Mouse (Mus musculus) spleen, adult 2 months (tissue): ENCODE measurements around the gene Jade1.

ENCODE experiments used
- CTCF ChIP-seq: fragments of 200-500 bp; IDR thresholded peaks from 2 replicates; pipeline ENCODE4 v1.5.1; 2011; ENCODE audit warnings: mild to moderate bottlenecking, inconsistent platforms; ENCODE audit not compliant: insufficient read depth, insufficient read length, insufficient replicate concordance; ENCODE audit errors: extremely low read depth
- POLR2A ChIP-seq: fragments of 200-500 bp; IDR thresholded peaks from 2 replicates; pipeline ENCODE4 v1.6.1; 2011; ENCODE audit warnings: low read depth, low read length, inconsistent platforms

- TF ChIP-seq CTCF (no peak), POLR2A (no peak)
Observed at GRCm38 (mm10) chr3:41569943-41570342, 14.4 kb downstream of the Jade1 start.
